Mouse (Mus musculus): ENCODE measurements at regions not wholly inside any gene's neighbourhood (a gene's known extent, or its start where the extent isn't known, plus 50 kb on each side); places are given as distances from the start of the nearest gene placed in this dataset.

- TF ChIP-seq CTCF (IDR thresholded peaks at IDR 0.05; ENCODE audit: insufficient read depth, low read length) (no peak), POLR2A (IDR thresholded peaks at IDR 0.05; ENCODE audit: borderline replicate concordance, extremely low read depth, low read depth, low read length) (no peak)
Measured at GRCm38 (mm10) chr3:42205640-42206039, 463.2 kb downstream of the D3Ertd751e start.

All from lung, adult 2 months (tissue).